ENCODE assay signal across 8 mouse cellular contexts in genomic region chr15:98002991-98003821, GRCm38 (mm10). TPM values are rescaled to one million over a fixed set of nuclear protein-coding genes. Genes with fewer than 3 reads are reported as not detected.
DNase-seq lines count a peak whose midpoint lies in the region; ATAC-seq and TF ChIP-seq lines count a peak whose summit lies in the region.

No protein-coding gene starts in this region.

- peak overlapping the region; percentile 86 for H3K27ac ChIP-seq in embryonic facial prominence, embryonic 14.5 days (replicated peaks; ENCODE audit: low read depth, low read length)
- no peak overlapping the region for H3K27ac ChIP-seq in intestine, embryonic 16.5 days (ENCODE audit: low read length)
- no peak overlapping the region for H3K27ac ChIP-seq in midbrain, postnatal 0 days (ENCODE audit: low read depth, low read length)

- peak overlapping the region; percentile 67 for H3K9ac ChIP-seq in embryonic facial prominence, embryonic 14.5 days (ENCODE audit: low read depth, low read length)
- no peak overlapping the region for H3K9ac ChIP-seq in intestine, embryonic 16.5 days (ENCODE audit: low read depth, low read length)
- no peak overlapping the region for H3K9ac ChIP-seq in midbrain, postnatal 0 days (replicated peaks; ENCODE audit: low read length, poor library complexity, severe bottlenecking)

- H3K4me3 ChIP-seq in embryonic facial prominence, embryonic 14.5 days (ENCODE audit: low read depth, low read length): peak overlapping the region; percentile 47
- H3K4me3 ChIP-seq in intestine, embryonic 16.5 days (ENCODE audit: low read length): peak overlapping the region; percentile 42
- peak overlapping the region; percentile 38 for H3K4me3 ChIP-seq in midbrain, postnatal 0 days (ENCODE audit: low read depth, low read length)

- DNase-seq in kidney, postnatal 10 days: peak; percentile 60
- no peak for DNase-seq in kidney, adult 8-10 months
- peak; percentile 59 for DNase-seq in embryonic facial prominence, embryonic 14.5 days (ENCODE audit: low spot score)
- DNase-seq in midbrain, postnatal 0 days (ENCODE audit: low spot score): no peak
- DNase-seq in frontal cortex, adult 2 months (ENCODE audit: extremely low spot score in 1 of 2, low spot score in 1 of 2): no peak
- no peak for DNase-seq in layer of hippocampus, postnatal 14 days (ENCODE audit: low spot score in 2 of 2)
- no peak for DNase-seq in spleen, postnatal 14 days (ENCODE audit: low spot score in 2 of 2)

- H3K36me3 ChIP-seq in embryonic facial prominence, embryonic 14.5 days (ENCODE audit: control insufficient read depth, insufficient read depth, low read length): no peaks in the 10 kb centered on the region
- no peaks in the 10 kb centered on the region for H3K36me3 ChIP-seq in intestine, embryonic 16.5 days (ENCODE audit: control insufficient read depth, insufficient read depth, low read length)
- H3K36me3 ChIP-seq in midbrain, postnatal 0 days (ENCODE audit: insufficient read depth, low read length): no peaks in the 10 kb centered on the region

- H3K4me1 ChIP-seq in embryonic facial prominence, embryonic 14.5 days (ENCODE audit: control insufficient read depth, insufficient read depth, low read length): peaks cover 23% of the 10 kb centered on the region
- peaks cover 26% of the 10 kb centered on the region for H3K4me1 ChIP-seq in intestine, embryonic 16.5 days (ENCODE audit: control insufficient read depth, insufficient read depth, low read length)
- peaks cover 32% of the 10 kb centered on the region for H3K4me1 ChIP-seq in midbrain, postnatal 0 days (ENCODE audit: insufficient read depth, low read length)

- H3K27me3 ChIP-seq in embryonic facial prominence, embryonic 14.5 days (replicated peaks; ENCODE audit: control insufficient read depth, insufficient read depth, low read length): peaks cover 35% of the 10 kb centered on the region
- peaks cover 84% of the 10 kb centered on the region for H3K27me3 ChIP-seq in intestine, embryonic 16.5 days (replicated peaks; ENCODE audit: control insufficient read depth, insufficient read depth, low read length)
- H3K27me3 ChIP-seq in midbrain, postnatal 0 days (ENCODE audit: insufficient read depth, low read length): peaks cover 36% of the 10 kb centered on the region

- H3K4me2 ChIP-seq in embryonic facial prominence, embryonic 14.5 days (ENCODE audit: low read depth, low read length): peak overlapping the region; percentile 89
- peak overlapping the region; percentile 66 for H3K4me2 ChIP-seq in intestine, embryonic 16.5 days (ENCODE audit: low read depth, low read length)
- H3K4me2 ChIP-seq in midbrain, postnatal 0 days (ENCODE audit: low read depth, low read length, poor library complexity, severe bottlenecking): peak overlapping the region; percentile 91

- H3K9me3 ChIP-seq in embryonic facial prominence, embryonic 14.5 days (ENCODE audit: control insufficient read depth, low read length): no peaks in the 10 kb centered on the region
- no peaks in the 10 kb centered on the region for H3K9me3 ChIP-seq in intestine, embryonic 16.5 days (ENCODE audit: control insufficient read depth, low read length)
- no peaks in the 10 kb centered on the region for H3K9me3 ChIP-seq in midbrain, postnatal 0 days (ENCODE audit: low read length)

- ATAC-seq in embryonic facial prominence, embryonic 14.5 days (ENCODE audit: low read depth): peak; percentile 13
- ATAC-seq in intestine, embryonic 16.5 days: no peak
- no peak for ATAC-seq in midbrain, postnatal 0 days (ENCODE audit: low FRiP score)

- no peak for TF ChIP-seq CTCF in midbrain, postnatal 0 days (IDR thresholded peaks at IDR 0.05)

- under 1% methylated on average over 41 of the region's 42 CpGs for WGBS in embryonic facial prominence, embryonic 14.5 days
- WGBS in intestine, embryonic 16.5 days: under 1% methylated on average over 42 of the region's 42 CpGs
- 1% methylated on average over 42 of the region's 42 CpGs for WGBS in midbrain, postnatal 0 days

RNA-seq across cellular contexts. Expression of gene Col2a1, which starts 1.3 kb away (rescaled TPM):
- polyA plus RNA-seq in embryonic facial prominence, embryonic 14.5 days (2014; fragmentation: Nextera tagmentation; extraction: Ambion mirVana): 372 and 595 TPM in 2 replicates
- 0.33 and 0.53 TPM in 2 replicates for polyA plus RNA-seq in intestine, embryonic 16.5 days (2015; fragmentation: Nextera tagmentation; extraction: Ambion mirVana)
- total RNA-seq in midbrain, postnatal 0 days (2014; rRNA removed): 13.8 and 17.8 TPM in 2 replicates
- polyA plus RNA-seq in midbrain, postnatal 0 days (2015; fragmentation: Nextera tagmentation; extraction: Ambion mirVana): 4.9 and 6.2 TPM in 2 replicates
- polyA plus RNA-seq in frontal cortex, adult 2 months (2012; rRNA removed): 1.8 and 2.0 TPM in 2 replicates
- total RNA-seq in layer of hippocampus, postnatal 14 days (2021): 1 to 10 TPM in 1 of 2 experiments, under 1 TPM in 1; 0.69 to 1.2 TPM

RNA-seq across cellular contexts. Expression of gene Tmem106c, which starts 39.2 kb away (rescaled TPM):
- polyA plus RNA-seq in embryonic facial prominence, embryonic 14.5 days (2014; fragmentation: Nextera tagmentation; extraction: Ambion mirVana): 47.2 and 51.6 TPM in 2 replicates
- 47.5 and 51.6 TPM in 2 replicates for polyA plus RNA-seq in intestine, embryonic 16.5 days (2015; fragmentation: Nextera tagmentation; extraction: Ambion mirVana)
- 40.3 and 57.7 TPM in 2 replicates for total RNA-seq in midbrain, postnatal 0 days (2014; rRNA removed)
- 43.8 and 49.2 TPM in 2 replicates for polyA plus RNA-seq in midbrain, postnatal 0 days (2015; fragmentation: Nextera tagmentation; extraction: Ambion mirVana)
- 50.6 and 56.1 TPM in 2 replicates for polyA plus RNA-seq in frontal cortex, adult 2 months (2012; rRNA removed)
- total RNA-seq in layer of hippocampus, postnatal 14 days (2021): 10 to 100 TPM; 19.1 to 22.3 TPM

Comparison
In these comparisons a context has a peak if more than half of its experiments do, and no peak if none do; other contexts are left out.
1. DNase-seq: peak in kidney, postnatal 10 days (single experiment) and embryonic facial prominence, embryonic 14.5 days (single experiment); none in kidney, adult 8-10 months (0 of 2), midbrain, postnatal 0 days (single experiment), frontal cortex, adult 2 months (0 of 2), layer of hippocampus, postnatal 14 days (0 of 2) and spleen, postnatal 14 days (0 of 2).
2. RNA of gene Col2a1, which starts 1.3 kb away (polyA plus RNA-seq): 372 to 595 TPM in embryonic facial prominence, embryonic 14.5 days; 4.9 to 6.2 TPM in midbrain, postnatal 0 days, 1.8 to 2.0 TPM in frontal cortex, adult 2 months and 0.33 to 0.53 TPM in intestine, embryonic 16.5 days; every median in the first group is over 10 times any median in the second.
3. Peak in every context shown above with its lines, with median percentiles within 50 percentile points of each other: H3K4me2 ChIP-seq and H3K4me3 ChIP-seq.